Mouse (Mus musculus) monocyte, adult 5-6 weeks (primary cell): Measurements from ENCODE around the gene Ncam1. TPM values are rescaled to one million over a fixed set of nuclear protein-coding genes. Genes with fewer than 3 reads are reported as not detected.

ENCODE experiments used
- ATAC-seq: fragments of 153-309, 156-312 bp; replicated peaks from 2 replicates; pipeline ENCODE4 v1.8.0; 2017; ENCODE audit warnings: mild to moderate bottlenecking; ENCODE audit not compliant: low TSS enrichment, insufficient number of reproducible peaks, severe bottlenecking, poor library complexity, low FRiP score
- total RNA-seq: library from RNA; stranded (forward); fragments of 200-1000, 200-491, 200-594 nt; gene quantifications from 3 replicates; pipeline ENCODE4 v1.2.3, GENCODE M21; 2017

Ncam1 gene
- 0.19 TPM in 1 of 3 replicates, not detected in the others for total RNA-seq

DNA sequence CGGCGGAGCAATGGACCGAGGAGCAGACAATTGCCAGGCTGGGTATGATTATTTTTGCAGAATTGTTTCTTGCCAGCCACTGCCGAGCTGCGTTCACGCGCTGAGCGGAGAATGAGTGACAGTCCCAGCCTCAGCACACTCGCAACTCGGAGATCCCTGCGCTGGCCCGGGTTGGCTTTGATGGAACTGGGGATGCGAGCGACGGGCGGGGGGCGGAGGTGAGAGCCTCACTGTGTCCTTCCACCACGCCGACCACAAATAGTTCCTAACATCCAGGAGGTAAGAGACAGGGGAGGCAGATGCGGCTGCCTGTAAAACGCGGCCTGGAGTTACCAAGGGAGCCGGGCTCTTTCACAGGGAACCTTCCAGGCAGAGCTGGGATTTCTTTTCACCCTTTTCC, at the start of gene Ncam1:
Gene Ncam1 (minus strand): TSS at position 120 of the 400 bp plus-strand sequence.
- ATAC-seq = no peak

DNA sequence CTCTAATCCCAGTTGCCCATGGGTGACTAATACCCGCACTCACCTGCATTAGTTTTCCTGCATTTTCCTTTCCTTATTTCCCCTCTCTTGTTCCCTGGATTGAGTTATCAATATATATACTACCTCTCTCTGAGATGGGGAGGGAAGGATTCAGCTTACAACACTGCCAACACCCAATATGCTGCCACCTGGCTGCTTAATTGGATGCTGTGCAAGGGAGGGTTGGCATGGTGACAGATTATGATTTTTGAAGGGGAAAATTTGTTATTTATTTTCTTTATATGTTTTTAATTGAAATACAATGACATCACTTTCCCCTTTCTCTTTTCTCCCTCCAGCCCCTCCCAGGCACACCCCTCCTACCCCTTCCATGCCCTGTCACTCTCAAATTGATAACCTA, 35.3 kb upstream of the Ncam1 start:
- no peak for ATAC-seq

DNA sequence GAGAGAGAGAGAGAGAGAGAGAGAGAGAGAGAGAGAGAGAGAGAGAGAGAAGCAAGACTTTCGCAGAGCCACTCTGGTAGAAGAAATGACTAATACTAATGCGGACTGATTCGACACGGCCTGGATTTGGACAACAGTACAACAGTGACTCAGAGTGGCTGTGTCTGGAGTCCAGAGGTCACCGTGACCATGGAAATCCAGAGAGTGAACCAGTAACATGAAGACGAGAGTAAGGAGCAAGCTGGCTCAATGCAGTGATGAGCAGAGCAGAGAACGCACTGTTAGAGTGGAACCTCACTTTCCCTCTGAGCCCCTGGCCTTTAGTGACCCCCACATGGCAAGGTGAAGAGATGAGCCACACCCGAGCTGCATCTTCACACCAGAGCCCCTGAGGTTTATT, 28.9 kb upstream of the Ncam1 start:
- no peak for ATAC-seq

DNA sequence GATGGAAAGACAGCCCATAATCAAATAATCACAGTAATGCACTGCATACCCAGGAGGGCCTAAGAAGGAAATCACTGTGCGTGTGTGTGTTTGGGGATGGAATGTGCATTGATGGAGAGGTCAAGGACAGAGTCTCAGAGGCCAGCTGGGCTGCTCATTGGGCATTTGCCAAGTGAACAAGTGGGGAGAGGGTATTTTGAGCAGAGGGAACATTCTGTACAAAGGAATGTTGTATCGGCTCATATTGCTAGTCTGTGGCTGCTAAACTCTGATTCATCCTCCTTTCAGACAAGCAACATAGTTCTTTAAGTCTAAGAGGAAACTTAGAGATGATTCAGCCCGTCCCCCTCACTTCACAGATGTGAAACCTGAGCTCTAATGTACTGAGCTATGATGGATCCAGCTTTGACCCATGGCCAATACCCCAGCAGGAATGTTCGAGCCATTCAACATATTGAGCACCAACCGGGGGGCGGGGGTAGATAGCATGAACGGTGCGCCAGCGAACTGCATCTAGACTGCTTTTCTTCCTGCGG, 17.5 kb upstream of the Ncam1 start:
- ATAC-seq = no peak

DNA sequence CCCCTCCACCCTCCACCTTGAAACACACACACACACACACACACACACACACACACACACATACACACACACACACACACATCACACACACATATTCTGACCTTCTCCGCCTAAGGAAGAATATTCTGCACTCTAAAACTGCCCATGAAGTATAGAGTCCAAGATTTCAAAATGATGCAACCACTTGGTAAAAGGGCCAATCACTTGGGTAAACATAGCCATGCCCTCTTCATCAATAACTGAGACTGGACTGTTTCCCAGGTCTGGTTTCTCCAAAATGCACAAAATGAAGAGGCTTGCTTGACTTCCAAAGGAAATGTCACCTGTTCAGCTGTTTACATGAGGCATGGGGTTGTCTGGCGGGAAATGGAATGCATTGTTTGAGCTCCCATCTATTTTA, 15.7 kb upstream of the Ncam1 start:
- no peak for ATAC-seq

DNA sequence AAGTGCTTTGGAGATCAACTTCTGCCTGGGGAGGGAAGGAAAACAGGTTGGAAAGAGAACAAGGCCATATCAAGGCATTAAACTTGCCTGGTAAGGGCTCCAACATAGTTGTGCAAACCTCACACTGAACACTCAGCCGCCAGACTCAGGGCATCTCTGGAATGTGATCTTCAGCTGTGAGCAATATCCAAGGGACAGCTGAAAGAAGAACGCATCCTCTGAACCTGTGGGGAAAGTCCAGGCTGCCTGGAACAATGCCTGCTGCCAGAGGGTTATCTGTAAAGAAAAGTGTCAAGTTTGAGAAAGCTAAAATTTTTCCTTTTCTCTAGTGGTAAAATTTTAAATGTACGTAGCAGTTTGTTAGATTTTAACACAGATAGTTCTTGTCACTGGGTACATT, 4.5 kb upstream of the Ncam1 start:
- ATAC-seq = no peak

DNA sequence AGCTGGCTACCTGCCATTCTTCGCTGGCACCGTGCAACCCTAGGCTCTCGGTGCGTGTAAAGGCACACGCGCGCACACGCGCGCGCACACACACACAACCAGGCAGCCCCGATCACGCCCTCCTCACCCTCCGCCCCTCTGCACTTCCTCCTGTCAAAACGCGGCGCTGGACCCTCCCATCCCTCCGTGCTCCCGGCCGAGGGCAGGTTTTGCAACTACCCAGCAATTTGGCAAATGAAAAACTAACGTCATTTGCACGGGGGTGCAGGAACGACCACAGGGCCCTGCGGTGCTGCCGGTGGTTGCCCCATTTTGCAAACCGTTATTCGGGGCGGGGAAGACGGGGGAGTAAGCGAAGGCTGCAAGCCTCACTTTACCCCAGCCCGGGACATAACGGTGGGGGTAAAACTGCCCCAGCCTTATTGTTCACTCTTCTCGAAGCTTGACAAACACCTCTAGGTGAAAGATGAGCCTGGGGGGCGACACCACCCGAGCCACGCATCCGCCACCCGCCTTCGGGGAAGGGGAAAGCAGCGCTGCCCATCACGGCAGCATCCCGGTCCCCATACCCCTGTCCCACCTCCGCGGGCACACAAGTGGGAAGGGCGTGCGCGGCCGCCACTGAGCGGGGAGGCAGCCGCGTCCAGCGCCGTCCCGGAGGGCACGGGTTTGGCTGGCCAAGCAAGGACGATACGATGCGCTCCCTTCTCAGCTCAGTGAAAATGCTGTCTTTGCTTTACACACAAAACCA, 729 bp downstream of the Ncam1 start:
- ATAC-seq = no peak

DNA sequence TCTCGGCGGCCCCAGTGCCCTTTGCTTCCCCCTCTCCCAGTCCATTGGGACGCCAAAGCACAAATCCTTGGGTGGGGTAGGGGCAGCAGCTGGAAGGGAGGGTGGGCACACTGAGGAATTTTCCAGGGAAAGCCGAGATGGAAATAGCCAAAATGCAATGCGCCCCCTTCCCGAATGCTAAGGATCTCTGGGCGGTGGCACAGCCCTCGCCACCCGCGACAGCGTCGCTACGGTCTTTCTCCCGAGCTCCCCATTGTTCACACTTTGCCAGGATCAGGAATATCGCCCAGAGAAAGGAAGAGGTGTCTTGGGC, 1.3 kb downstream of the Ncam1 start:
- no peak for ATAC-seq

DNA sequence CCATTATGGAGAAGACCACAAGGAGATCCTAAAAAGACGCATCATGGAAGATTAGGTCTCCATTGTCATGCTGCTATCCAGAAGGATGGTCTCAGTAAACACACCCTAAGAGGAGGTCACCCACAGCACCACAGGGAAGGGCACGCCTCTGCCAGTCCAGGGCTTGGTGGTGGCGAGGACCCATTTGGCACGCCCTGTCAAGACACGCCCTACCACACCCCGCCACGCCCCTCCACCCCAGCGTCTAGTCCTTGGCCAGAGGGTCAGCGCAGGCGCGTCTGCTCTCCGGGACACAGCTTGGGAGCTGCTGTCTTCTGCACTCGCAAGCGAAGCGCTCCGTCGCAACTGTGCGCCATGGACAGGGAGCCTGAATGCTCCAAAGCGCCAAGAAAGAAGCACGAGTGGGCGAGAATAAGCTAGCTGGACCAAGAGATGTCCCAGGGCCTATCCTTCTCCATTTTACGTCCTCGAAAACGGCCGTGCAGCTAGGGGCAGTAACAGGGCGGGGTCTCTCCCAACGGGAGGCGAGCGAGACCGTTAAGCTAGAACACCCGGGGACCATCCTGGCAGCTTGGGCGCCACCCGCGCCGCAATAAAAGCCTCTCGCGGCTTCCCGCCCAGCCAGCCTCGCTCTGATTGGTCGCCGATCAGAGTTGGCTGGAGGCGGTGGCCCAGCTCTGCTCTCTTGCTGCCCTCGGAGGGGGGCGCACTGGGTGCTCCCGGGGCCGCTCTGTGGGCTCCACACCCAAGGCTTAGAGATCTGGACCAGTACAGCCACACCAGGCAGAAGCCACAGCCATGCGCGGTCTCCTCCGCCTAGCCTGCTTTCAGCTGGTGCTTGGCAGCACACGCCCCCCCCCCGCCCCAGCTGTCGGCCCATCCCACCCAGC, 1.9 kb downstream of the Ncam1 start:
- no peak for ATAC-seq

DNA sequence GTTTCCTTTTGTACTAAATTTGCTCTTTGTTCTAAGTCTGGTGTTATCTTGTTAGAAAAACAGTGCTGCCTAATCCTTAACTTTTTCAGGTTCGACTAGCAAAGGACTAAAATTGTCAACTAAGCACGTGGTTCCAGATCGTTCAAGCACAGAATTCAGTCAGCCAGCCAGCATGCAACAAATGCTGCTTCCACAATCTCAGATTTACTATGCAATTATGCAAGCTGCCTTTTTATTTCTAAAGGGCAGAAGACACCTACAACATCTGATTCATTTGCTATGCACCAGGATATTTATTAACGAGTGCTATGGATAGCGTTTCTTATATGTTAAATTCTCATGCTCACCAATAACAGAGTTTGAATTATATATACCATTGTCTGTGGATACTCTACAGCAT, 2.8 kb downstream of the Ncam1 start:
- no peak for ATAC-seq

DNA sequence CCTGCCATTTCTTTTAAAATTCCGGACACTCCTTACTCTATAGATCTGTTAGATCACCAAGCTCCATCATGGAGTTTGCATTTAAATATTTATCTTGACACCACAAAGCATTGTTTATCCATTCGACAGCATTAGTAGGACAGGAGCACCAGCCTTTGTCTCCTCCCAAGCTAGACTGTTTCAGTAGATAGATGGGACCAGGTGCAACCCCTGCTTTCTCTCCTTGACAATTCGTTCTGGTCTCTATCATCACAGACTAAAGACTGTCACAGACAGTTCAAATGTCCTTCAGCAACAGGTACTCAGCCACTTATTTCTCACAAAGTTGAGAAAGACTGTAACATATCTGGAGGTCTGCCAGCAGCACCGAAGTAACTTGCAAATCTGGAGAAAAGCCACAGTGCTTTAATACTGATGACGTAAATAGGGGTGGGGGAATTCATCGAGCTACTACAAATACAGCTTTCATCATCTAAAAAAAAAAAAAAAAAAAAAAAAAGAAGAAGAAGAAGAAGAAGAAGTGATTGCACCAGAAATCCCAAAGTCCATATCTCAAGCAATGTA, 4.7 kb downstream of the Ncam1 start:
- no peak for ATAC-seq

DNA sequence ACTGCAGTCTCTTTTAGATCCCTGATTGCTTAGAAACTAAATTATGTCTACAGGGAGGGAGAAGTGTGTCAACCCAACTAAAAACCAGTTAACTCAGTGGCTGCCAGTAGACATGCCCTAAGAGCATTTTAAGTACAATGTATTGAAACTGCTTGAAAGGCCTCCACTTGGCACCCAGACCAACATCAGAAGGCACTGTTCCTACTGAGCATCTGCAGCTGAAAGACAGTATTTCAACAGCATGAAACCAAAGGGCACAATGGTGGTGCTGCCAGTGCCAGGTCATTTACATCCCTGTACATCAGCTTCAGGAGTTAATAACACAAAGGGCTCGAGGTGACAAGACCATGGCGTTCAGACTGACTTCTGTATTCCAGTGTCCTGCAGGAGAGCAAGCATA, 5.5 kb downstream of the Ncam1 start:
- no peak for ATAC-seq

DNA sequence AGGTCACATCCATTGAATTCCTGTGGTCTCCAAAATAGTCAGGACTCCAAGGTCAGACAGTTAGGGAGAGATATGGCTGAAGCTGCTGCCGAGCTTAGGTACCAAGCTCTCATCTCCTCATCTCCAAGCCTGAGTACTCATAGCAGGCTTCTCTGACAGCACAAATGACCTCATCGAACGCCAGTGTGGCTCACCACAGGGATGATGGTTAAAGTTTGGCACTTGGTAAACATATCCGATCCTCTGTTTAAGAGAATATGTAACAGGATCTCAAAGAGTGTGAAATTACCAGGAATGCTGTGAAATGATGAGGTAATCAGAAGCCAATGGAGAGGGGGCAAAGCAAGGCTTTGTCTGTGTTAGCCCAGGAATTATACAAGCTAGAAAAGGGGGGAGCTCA, 6.1 kb downstream of the Ncam1 start:
- no peak for ATAC-seq

DNA sequence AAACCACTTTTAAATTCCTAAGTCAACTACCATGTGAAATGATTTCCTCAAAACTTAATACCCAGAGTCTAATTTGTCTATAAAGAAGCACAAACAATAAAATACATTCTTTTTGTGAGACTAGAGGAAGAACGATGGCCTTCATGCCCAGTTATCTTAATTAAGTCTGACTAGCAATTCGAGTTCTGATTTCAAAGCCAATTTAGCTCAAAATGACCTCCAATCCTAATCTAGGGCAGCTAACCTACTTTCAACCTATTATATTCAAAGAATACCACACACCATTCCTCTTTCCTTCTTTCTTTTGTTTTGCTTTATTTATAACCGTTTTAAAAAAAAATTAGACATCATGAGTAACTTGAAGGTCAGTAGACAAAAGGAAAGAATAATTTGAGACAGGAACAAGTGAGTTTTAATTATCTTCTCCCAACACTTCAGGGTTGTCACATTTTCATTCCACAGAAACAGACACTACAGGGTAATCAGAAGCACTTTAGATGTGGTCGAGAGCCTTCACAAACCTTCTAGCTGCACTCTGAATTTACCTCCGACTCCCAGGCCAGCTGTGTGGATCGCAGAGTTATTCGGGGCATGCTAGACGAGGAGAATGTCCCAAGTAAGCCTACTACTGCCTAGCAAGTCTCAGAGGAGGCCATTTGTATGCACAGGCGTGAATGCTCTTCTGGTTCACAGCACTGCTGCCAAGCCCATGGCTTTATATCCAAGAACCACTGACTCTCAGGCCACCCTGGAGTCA, 17.5 kb downstream of the Ncam1 start:
- no peak for ATAC-seq

DNA sequence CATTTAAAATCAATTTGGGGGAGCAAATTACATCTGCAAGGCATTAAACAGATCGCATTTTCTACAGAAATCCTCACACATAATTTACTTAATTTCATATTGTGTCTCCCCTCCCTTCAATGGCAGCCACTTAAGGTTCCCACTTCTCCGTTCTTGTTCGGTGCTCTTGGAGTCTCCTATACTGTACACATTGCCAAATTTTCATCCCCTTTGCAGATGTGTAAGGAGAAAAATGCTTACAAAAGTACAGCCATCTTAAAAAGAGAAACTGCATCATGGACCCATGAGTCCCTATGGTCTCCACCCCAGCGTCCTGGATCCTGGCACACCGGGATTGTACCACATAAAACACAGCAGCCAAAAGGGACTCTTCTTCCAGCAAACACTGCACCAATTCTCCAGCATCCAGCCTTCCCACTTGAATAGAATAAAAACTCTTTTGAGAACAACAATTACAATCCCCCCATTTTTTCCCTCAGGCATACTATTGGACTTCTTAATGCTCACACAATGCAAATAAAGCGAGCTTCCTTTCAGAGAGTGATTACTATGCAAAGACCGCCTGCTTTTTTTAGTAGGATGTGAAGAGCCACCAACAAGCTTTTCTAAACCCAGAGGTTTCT, 21.6 kb downstream of the Ncam1 start:
- ATAC-seq = no peak

DNA sequence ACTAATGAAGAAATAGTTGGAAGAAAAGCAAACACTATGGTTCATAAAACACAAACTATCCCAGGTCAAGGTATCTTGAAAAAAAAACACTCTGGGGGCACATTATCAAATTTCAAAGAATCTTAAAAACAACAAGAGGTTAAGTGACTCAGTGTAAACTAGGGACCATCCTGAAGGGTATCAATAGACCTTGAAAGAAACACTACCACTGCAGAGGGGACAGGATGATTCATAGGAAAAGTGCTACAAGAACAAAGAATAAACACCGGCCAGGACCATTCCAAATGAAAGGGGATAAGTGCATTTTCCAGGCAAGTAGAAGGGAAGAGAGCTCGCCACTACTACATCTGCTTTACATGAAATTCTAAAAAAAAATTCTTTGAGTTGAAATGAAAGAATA, 32.1 kb downstream of the Ncam1 start:
- no peak for ATAC-seq

DNA sequence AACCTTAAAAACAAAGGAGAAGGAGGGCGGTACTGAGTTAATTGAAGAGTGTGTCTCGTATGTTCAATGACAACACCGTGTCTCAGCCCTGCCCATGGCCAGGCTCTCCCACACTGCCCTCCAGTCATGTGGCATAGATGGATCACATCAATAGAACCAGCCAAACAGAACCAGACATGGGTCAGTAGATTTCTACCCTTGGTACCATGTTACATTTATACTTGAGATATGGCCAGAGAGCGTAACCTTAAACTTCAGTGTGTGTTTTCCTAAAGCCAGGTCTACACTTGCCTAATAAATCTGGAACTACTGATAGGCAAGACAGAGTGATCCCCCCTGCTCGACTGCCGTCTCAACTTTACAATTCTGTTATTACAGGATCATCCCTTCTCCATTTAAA, 38.2 kb downstream of the Ncam1 start:
- ATAC-seq = no peak

DNA sequence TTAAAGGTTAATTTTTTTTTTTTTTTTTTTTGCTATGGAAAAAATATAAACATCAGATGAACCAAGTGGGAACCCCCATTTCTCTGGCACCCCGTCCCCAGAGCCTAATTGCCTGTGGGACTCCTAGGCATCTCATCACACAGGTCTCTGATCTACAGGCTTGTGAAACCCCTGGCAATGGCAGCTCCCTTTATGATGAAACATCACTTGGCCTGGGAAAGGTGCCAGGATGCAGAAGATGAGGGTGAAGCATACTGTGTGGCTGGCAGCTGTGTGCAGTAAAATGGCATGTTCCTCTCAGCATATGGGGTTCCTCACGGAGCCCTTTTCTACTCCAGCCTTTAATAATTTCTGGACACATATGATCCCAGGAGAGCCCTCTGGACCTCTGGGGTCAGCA, 40.3 kb downstream of the Ncam1 start:
- ATAC-seq = no peak

DNA sequence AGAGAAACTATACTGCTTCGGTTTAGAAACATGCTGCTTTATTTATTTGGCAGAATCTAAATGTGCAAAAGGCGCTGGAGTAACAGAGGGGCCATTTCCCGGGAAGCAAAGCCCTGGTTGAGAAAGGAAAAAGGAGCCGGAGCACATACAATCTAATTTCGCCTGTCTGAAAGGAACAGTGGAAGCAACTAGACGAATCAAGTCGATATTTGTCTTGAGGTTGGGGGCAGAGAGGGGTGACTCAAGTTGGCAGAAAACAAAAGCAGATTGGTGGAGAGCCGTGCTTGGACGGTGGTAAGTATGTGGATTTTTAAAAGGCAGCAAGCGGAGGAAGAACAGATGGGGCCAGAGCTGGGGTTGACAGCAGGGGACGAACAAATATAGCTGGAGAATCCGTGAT, 40.7 kb downstream of the Ncam1 start:
- ATAC-seq = no peak
